Mouse (Mus musculus) CH12.LX (cell line): Measurements from ENCODE around the gene Padi3. TPM values are rescaled to one million over a fixed set of nuclear protein-coding genes. Genes with fewer than 3 reads are reported as not detected.

ENCODE experiments used
- DNase-seq: peaks from one replicate; pipeline ENCODE4 v3.0.0-alpha.2; 2013; ENCODE audit errors: extremely low read depth
- H3K27ac ChIP-seq: 2 replicates; pipeline ENCODE4 v1.5.1; 2012; ENCODE audit warnings: low read depth, mild to moderate bottlenecking, control low read depth, moderate library complexity; ENCODE audit not compliant: insufficient read depth
- H3K27me3 ChIP-seq: replicated peaks from 2 replicates; pipeline ENCODE3; 2012; ENCODE audit warnings: inconsistent platforms
- H3K36me3 ChIP-seq, 2 experiments: replicated peaks in 1 of 2; 2 replicates each; pipeline versions ENCODE3 to v1.6.1; 2012; ENCODE audit warnings: inconsistent platforms in 1 of 2, low read length in 1 of 2, mild to moderate bottlenecking in 1 of 2, mixed read lengths in 1 of 2, moderate library complexity in 1 of 2; ENCODE audit not compliant: control insufficient read depth in 1 of 2, insufficient read depth in 1 of 2
- H3K4me1 ChIP-seq, 2 experiments: 2 replicates each; pipeline ENCODE4 v1.6.1; 2012; ENCODE audit warnings: inconsistent platforms in 1 of 2, moderate library complexity in 1 of 2; ENCODE audit not compliant: insufficient read depth in 2 of 2, control insufficient read depth in 1 of 2
- H3K4me2 ChIP-seq: 2 replicates; pipeline ENCODE4 v1.6.1; 2012; ENCODE audit warnings: low read depth, mild to moderate bottlenecking, control low read depth; ENCODE audit not compliant: poor library complexity, insufficient read depth, severe bottlenecking
- H3K4me3 ChIP-seq, 3 experiments: fragments of 150-350 bp in 1 of 3; sonication (generic) in 1 of 3; replicated peaks in 1 of 3; 2 replicates each; pipeline versions ENCODE3 to v1.5.1; 2011 to 2012; ENCODE audit warnings: low read depth in 2 of 3, low read length in 2 of 3, mild to moderate bottlenecking in 2 of 3, moderate library complexity in 2 of 3, control low read depth in 1 of 3, improper control_type of control experiment in 1 of 3, inconsistent platforms in 1 of 3, mixed read lengths in 1 of 3; ENCODE audit not compliant: poor library complexity in 1 of 3
- H3K79me2 ChIP-seq: replicated peaks from 2 replicates; pipeline ENCODE4 v1.6.1; 2012; ENCODE audit warnings: mild to moderate bottlenecking, moderate library complexity; ENCODE audit not compliant: control insufficient read depth, poor library complexity, insufficient read depth, severe bottlenecking; ENCODE audit errors: extremely low read depth
- H3K9ac ChIP-seq: 2 replicates; pipeline ENCODE4 v1.6.1; 2012; ENCODE audit warnings: low read depth, mild to moderate bottlenecking, control low read depth, moderate library complexity; ENCODE audit not compliant: insufficient read depth
- H3K9me3 ChIP-seq: replicated peaks from 2 replicates; pipeline ENCODE3; 2012; ENCODE audit warnings: low read length, inconsistent platforms, mixed read lengths
- CHD1 ChIP-seq: IDR thresholded peaks from 2 replicates; pipeline ENCODE4 v1.6.1; 2012; ENCODE audit warnings: low read depth, low read length, improper control_type of control experiment, inconsistent platforms
- CHD2 ChIP-seq: IDR thresholded peaks from 2 replicates; pipeline ENCODE4 v1.6.1; 2011; ENCODE audit warnings: low read length, improper control_type of control experiment
- CTCF ChIP-seq, 2 experiments: IDR thresholded peaks in 1 of 2; conservative IDR thresholded peaks in 1 of 2; 2 replicates each; pipeline ENCODE4 v1.5.1; 2011 to 2012; ENCODE audit warnings: low read depth in 2 of 2, low read length in 2 of 2, improper control_type of control experiment in 1 of 2, inconsistent platforms in 1 of 2, mild to moderate bottlenecking in 1 of 2, moderate library complexity in 1 of 2
- GABPA ChIP-seq: IDR thresholded peaks from 2 replicates; pipeline ENCODE4 v1.6.1; 2012; ENCODE audit warnings: low read depth, low read length, improper control_type of control experiment, inconsistent platforms; ENCODE audit not compliant: insufficient replicate concordance
- HCFC1 ChIP-seq: IDR thresholded peaks from 2 replicates; pipeline ENCODE4 v1.6.1; 2012; ENCODE audit warnings: low read depth, mild to moderate bottlenecking, inconsistent platforms, low read length, improper control_type of control experiment
- JUN ChIP-seq: IDR thresholded peaks from 2 replicates; pipeline ENCODE4 v1.6.1; 2011; ENCODE audit warnings: low read depth, mild to moderate bottlenecking, low read length, improper control_type of control experiment, moderate library complexity; ENCODE audit not compliant: insufficient read depth
- JUND ChIP-seq: conservative IDR thresholded peaks from 2 replicates; pipeline ENCODE4 v1.6.1; 2011; ENCODE audit warnings: low read depth, low read length, improper control_type of control experiment
- KAT2A ChIP-seq: IDR thresholded peaks from 2 replicates; pipeline ENCODE4 v1.6.1; 2012; ENCODE audit warnings: low read length, improper control_type of control experiment, inconsistent platforms; ENCODE audit not compliant: insufficient replicate concordance
- MAFK ChIP-seq: IDR thresholded peaks from 2 replicates; pipeline ENCODE4 v1.6.1; 2011; ENCODE audit warnings: low read length, improper control_type of control experiment; ENCODE audit not compliant: insufficient replicate concordance
- MAX ChIP-seq: IDR thresholded peaks from 2 replicates; pipeline ENCODE4 v1.6.1; 2011; ENCODE audit warnings: low read length, improper control_type of control experiment
- MEF2A ChIP-seq: IDR thresholded peaks from 2 replicates; pipeline ENCODE4 v1.6.1; 2014; ENCODE audit warnings: low read depth, mild to moderate bottlenecking, inconsistent platforms, low read length, improper control_type of control experiment, borderline replicate concordance
- NRF1 ChIP-seq: IDR thresholded peaks from 2 replicates; pipeline ENCODE4 v1.6.1; 2014; ENCODE audit warnings: low read depth, mild to moderate bottlenecking, inconsistent platforms, low read length, improper control_type of control experiment, moderate library complexity
- PAX5 ChIP-seq: IDR thresholded peaks from 2 replicates; pipeline ENCODE4 v1.6.1; 2012; ENCODE audit warnings: low read length, inconsistent platforms, mixed read lengths
- POLR2A ChIP-seq: IDR thresholded peaks from 2 replicates; pipeline ENCODE4 v1.6.1; 2011; ENCODE audit warnings: low read depth, mild to moderate bottlenecking, improper control_type of control experiment, low read length
- SIN3A ChIP-seq: IDR thresholded peaks from 2 replicates; pipeline ENCODE4 v1.6.1; 2012; ENCODE audit warnings: low read length, improper control_type of control experiment, inconsistent platforms
- USF1 ChIP-seq: IDR thresholded peaks from 2 replicates; pipeline ENCODE4 v1.6.1; 2014; ENCODE audit warnings: low read depth, mild to moderate bottlenecking, inconsistent platforms, low read length, improper control_type of control experiment
- ZKSCAN1 ChIP-seq: IDR thresholded peaks from 2 replicates; pipeline ENCODE4 v1.6.1; 2012; ENCODE audit warnings: low read depth, inconsistent platforms, low read length, improper control_type of control experiment, borderline replicate concordance
- ZMIZ1 ChIP-seq: IDR thresholded peaks from 2 replicates; pipeline ENCODE4 v1.6.1; 2012; ENCODE audit warnings: low read depth, mild to moderate bottlenecking, inconsistent platforms, low read length, improper control_type of control experiment
- ZNF384 ChIP-seq: IDR thresholded peaks from 2 replicates; pipeline ENCODE4 v1.6.1; 2012; ENCODE audit warnings: low read depth, low read length, improper control_type of control experiment, inconsistent platforms
- dilution Hi-C: fragments of 300-500 bp; cut with MboI; formaldehyde crosslinking; loops from 2 replicates; pipeline ENCODE4 v1.14.3; 2020; ENCODE audit warnings: low sequenced_read_pairs; ENCODE audit not compliant: extremely low pct_unique_long_range_greater_than_20kb, extremely low pct_ligation_motif_present
- in situ Hi-C: fragments of 300-500 bp; cut with MboI; formaldehyde crosslinking; loops from 3 replicates; pipeline ENCODE4 v1.14.3; 2019; ENCODE audit warnings: low sequenced_read_pairs, low pct_ligation_motif_present, low pct_unique_long_range_greater_than_20kb, mixed read lengths
- polyA plus RNA-seq: library from polyadenylated mRNA; unstranded; fragments of >175 nt; gene quantifications from 2 replicates; pipeline ENCODE4 v1.2.1, GENCODE M21; 2012; ENCODE audit warnings: low read depth; ENCODE audit not compliant: insufficient read length
- total RNA-seq, 2 experiments: library from RNA; depleted of rRNA; stranded (reverse); fragments of 300-350 nt in 1 of 2; fragments of >200 nt in 1 of 2; gene quantifications; 2 replicates each; pipeline ENCODE4 v1.2.3; 2012 to 2014

The Padi3 gene
- total and polyA plus RNA-seq, 3 experiments: 0.10 to 0.17 (median 0.11) TPM

DNA sequence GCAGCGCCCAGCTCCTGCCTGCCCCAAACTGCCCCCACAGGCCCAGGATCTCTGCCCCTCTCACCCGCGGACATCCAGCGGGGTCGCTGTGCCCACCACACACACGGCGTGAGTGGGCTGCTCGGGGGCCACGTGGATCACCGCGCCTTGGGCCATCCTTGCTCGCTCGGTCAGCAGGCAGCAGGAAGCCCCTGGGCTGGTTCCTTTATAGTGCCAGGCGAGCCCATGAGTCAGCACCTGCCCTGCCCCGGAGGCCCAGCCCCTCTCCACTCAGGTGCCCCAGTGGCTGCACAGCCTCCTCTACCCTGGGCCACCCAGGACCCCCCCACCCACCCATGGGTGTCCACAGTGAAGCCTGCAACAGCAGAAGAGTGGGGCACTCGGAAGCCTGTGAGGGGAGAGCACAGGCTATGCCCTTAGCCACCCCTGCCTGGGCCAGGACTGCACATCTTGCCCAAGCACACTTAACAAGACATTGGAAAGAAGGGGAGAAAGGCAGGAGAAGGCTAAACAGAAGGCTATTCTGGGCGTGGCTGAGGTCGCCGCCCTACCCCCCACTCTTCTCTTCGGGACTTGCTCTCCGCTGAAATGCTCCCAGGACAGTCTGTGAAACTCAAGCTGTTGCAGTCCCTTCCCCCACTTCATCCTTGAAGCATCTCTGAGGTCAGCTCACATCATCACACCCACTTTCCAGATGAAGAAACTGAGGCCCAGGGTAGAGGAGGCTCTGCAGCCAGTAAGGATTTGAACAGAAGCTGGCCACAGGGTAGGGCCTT, 36.2 kb downstream of the Padi3 start, which contains the start of gene Padi4:
Padi4 (minus strand) TSS at position 212 of the 776 bp plus-strand sequence.
- DNase-seq: no peak
- Histone ChIP-seq H3K9ac (no peak within 1 kb of the TSS), H3K27me3 (peaks cover 79% of the 10 kb centered on the region), H3K79me2 (no peaks in the 10 kb centered on the region), H3K9me3 (no peaks in the 10 kb centered on the region), H3K4me3 (no peak within 1 kb of the TSS), H3K4me2 (no peak within 1 kb of the TSS), H3K4me1 (peaks cover 0 to 7% of the 10 kb centered on the region in 2 experiments; a peak in 2 of 4 replicates), H3K27ac (no peak within 1 kb of the TSS), H3K36me3 (no peaks in the 10 kb centered on the region)
- TF ChIP-seq KAT2A (no peak), NRF1 (no peak), CHD2 (no peak), PAX5 (no peak), CHD1 (no peak), ZMIZ1 (no peak), GABPA (no peak), CTCF (conservative IDR thresholded peaks at IDR 0.05 in 1 of 2, IDR thresholded peaks at IDR 0.05 in 1 of 2; ENCODE audit: low read depth in 2 of 2, low read length in 2 of 2) (no peak), ZKSCAN1 (no peak), JUN (no peak), JUND (no peak)
- in situ Hi-C loops (no loop called here), dilution Hi-C loops (no loop called here)

DNA sequence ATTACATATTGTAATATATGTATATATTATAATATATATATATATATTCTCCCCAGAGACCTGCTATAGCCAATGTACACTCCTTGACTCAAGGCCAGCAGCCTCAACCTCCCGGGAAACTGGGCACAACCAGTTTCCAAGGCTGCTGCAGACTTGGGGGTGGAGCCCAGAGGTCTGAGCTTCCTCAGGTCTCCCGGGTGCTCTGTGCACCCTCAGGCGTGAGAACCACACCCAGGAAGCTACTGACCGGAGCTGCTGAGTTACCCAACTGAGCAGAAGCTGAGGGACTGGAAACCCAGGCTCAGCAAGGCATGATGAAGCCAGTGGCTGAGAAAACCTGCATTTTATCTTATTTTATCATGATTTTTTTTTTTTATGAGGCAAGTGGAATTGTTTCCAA, 39.4 kb downstream of the Padi3 start:
- TF ChIP-seq NRF1 (no peak), KAT2A (no peak), POLR2A (no peak), PAX5 (no peak), USF1 (no peak), ZKSCAN1 (no peak), SIN3A (no peak), HCFC1 (no peak), MAX (no peak), ZNF384 (no peak), MEF2A (no peak), MAFK (no peak), ZMIZ1 (no peak), CTCF (conservative IDR thresholded peaks at IDR 0.05 in 1 of 2, IDR thresholded peaks at IDR 0.05 in 1 of 2; ENCODE audit: low read depth in 2 of 2, low read length in 2 of 2) (no peak)
- TF ChIP-seq, all 38 proteins: peak for 0
- 0 out of 2 replicates have a peak overlapping the region, but pooled peaks have one; percentile 2 for H3K4me2 ChIP-seq

More for the DNA sequence above, 39.4 kb downstream of the Padi3 start:
- in situ Hi-C loops: no loop called here
- H3K36me3 ChIP-seq: no peaks in the 10 kb centered on the region
- no peak overlapping the region for H3K27ac ChIP-seq
- H3K9me3 ChIP-seq: no peaks in the 10 kb centered on the region
- H3K79me2 ChIP-seq: no peaks in the 10 kb centered on the region
- H3K4me1 ChIP-seq: peaks cover 0 to 7% of the 10 kb centered on the region in 2 experiments; a peak in 2 of 4 replicates
- H3K9ac ChIP-seq: no peak overlapping the region
- H3K27me3 ChIP-seq: peaks cover 83% of the 10 kb centered on the region
- dilution Hi-C loops: no loop called here
- no peak overlapping the region for H3K4me3 ChIP-seq
- DNase-seq: no peak
